Mouse (Mus musculus) lung, postnatal 0 days (tissue): ENCODE measurements around the gene Kcnip3. TPM values are rescaled to one million over a fixed set of nuclear protein-coding genes. Genes with fewer than 3 reads are reported as not detected.

Source experiments
- ATAC-seq: fragments of 200-750 bp; cut with Nextera tagmentation; 2 replicates; pipeline ENCODE4 v1.8.0; 2017; ENCODE audit warnings: moderate library complexity
- DNase-seq: peaks from one replicate; pipeline ENCODE4 v3.0.0-alpha.2; 2016; ENCODE audit warnings: low spot score
- H3K27ac ChIP-seq: fragments of 300-500 bp; sonication (generic); 2 replicates; pipeline ENCODE4 v1.5.1; 2014; ENCODE audit warnings: antibody characterized with exemption, mild to moderate bottlenecking, low read length, mixed read lengths
- H3K27me3 ChIP-seq: fragments of 300-500 bp; sonication (generic); replicated peaks from 2 replicates; pipeline ENCODE4 v1.6.1; 2014; ENCODE audit warnings: low read length, mixed read lengths; ENCODE audit not compliant: insufficient read depth
- H3K36me3 ChIP-seq: fragments of 300-500 bp; sonication (generic); 2 replicates; pipeline ENCODE4 v1.6.1; 2014; ENCODE audit warnings: low read length, mixed read lengths; ENCODE audit not compliant: insufficient read depth
- H3K4me1 ChIP-seq: fragments of 300-500 bp; sonication (generic); 2 replicates; pipeline ENCODE4 v1.6.1; 2014; ENCODE audit warnings: antibody characterized with exemption, low read depth, low read length, mixed read lengths; ENCODE audit not compliant: insufficient read depth
- H3K4me2 ChIP-seq: fragments of 300-500 bp; sonication (generic); replicated peaks from 2 replicates; pipeline ENCODE4 v1.6.1; 2014; ENCODE audit warnings: low read depth, mild to moderate bottlenecking, low read length, moderate library complexity, mixed read lengths
- H3K4me3 ChIP-seq: fragments of 300-500 bp; sonication (generic); 2 replicates; pipeline ENCODE4 v1.5.1; 2014; ENCODE audit warnings: low read depth, low read length
- H3K9ac ChIP-seq: fragments of 300-500 bp; sonication (generic); replicated peaks from 2 replicates; pipeline ENCODE4 v1.6.1; 2014; ENCODE audit warnings: low read depth, mild to moderate bottlenecking
- H3K9me3 ChIP-seq: fragments of 300-500 bp; sonication (generic); 2 replicates; pipeline ENCODE4 v1.6.1; 2016; ENCODE audit warnings: low read length, mixed read lengths
- CTCF ChIP-seq: IDR thresholded peaks from 2 replicates; pipeline ENCODE4 v1.5.1; 2016; ENCODE audit warnings: antibody characterized with exemption, mild to moderate bottlenecking
- EP300 ChIP-seq: IDR thresholded peaks from 2 replicates; pipeline ENCODE4 v1.6.1; 2016; ENCODE audit warnings: antibody characterized with exemption, mild to moderate bottlenecking, control low read depth
- WGBS: fragments of 180-500 bp; shearing (Covaris S2); extraction: QIAGEN DNeasy Blood & Tissue Kit; methylation state at CpG from one replicate; pipeline ENCODE4 v1.1.7; 2014; 5-methylcytosine and 5-hydroxymethylcytosine counted together
- polyA plus RNA-seq: library from polyadenylated mRNA; unstranded; fragments of >200 nt; fragmentation: Nextera tagmentation; extraction: Ambion mirVana; gene quantifications from 2 replicates; pipeline ENCODE4 v1.2.1, GENCODE M21; 2015

The Kcnip3 gene
- polyA plus RNA-seq, 1 experiment from 2014 or later = 1.1 TPM

- no peak for TF ChIP-seq EP300
- TF ChIP-seq CTCF = no peak
- Histone ChIP-seq H3K27ac (no peak overlapping the region), H3K36me3 (no peaks in the 10 kb centered on the region), H3K4me3 (no peak overlapping the region), H3K9ac (no peak overlapping the region), H3K27me3 (no peaks in the 10 kb centered on the region), H3K9me3 (no peaks in the 10 kb centered on the region), H3K4me2 (no peak overlapping the region), H3K4me1 (peaks cover under 1% of the 10 kb centered on the region; the same call in 1 of the 2 replicates)
- WGBS = 30% methylated on average over 7 of the region's 7 CpGs
- DNase-seq = no peak
- ATAC-seq = no peak
Measured at GRCm38 (mm10) chr2:127449691-127450090, 72.2 kb downstream of the Kcnip3 start.

GRCm38 (mm10) chr2:127446847-127447246 lies 75.0 kb downstream of the Kcnip3 start:
- H3K4me3 ChIP-seq = no peak overlapping the region
- H3K27ac ChIP-seq = no peak overlapping the region
- peaks cover 11% of the 10 kb centered on the region; the same call in 1 of the 2 replicates for H3K4me1 ChIP-seq
- no peaks in the 10 kb centered on the region for H3K27me3 ChIP-seq
- ATAC-seq = no peak
- WGBS = 25% methylated on average over 3 of the region's 3 CpGs
- no peak overlapping the region for H3K4me2 ChIP-seq
- H3K36me3 ChIP-seq = no peaks in the 10 kb centered on the region
- no peak overlapping the region for H3K9ac ChIP-seq
- TF ChIP-seq EP300 (no peak), CTCF (no peak)
- no peaks in the 10 kb centered on the region for H3K9me3 ChIP-seq
- DNase-seq = no peak

GRCm38 (mm10) chr2:127444055-127444789 lies 77.7 kb downstream of the Kcnip3 start, which contains the start of gene Fahd2a:
Gene Fahd2a, minus strand, starts transcription at chr2:127444565.
- peak within 1 kb of the TSS; percentile 76 for H3K4me2 ChIP-seq
- ATAC-seq (peak; percentile 93), DNase-seq (peak; percentile 92)
- H3K36me3 ChIP-seq = no peaks in the 10 kb centered on the region
- H3K4me3 ChIP-seq = peak within 1 kb of the TSS; percentile 65
- peak within 1 kb of the TSS; percentile 55 for H3K9ac ChIP-seq
- H3K27me3 ChIP-seq = no peaks in the 10 kb centered on the region
- no peak for TF ChIP-seq CTCF
- no peak for TF ChIP-seq EP300
- peaks cover 11% of the 10 kb centered on the region; the same call in 1 of the 2 replicates for H3K4me1 ChIP-seq
- peak within 1 kb of the TSS; percentile 22; the same call in 1 of the 2 replicates for H3K27ac ChIP-seq
- H3K9me3 ChIP-seq = no peaks in the 10 kb centered on the region
- WGBS = 3% methylated on average over 35 of the region's 37 CpGs

- Histone ChIP-seq H3K9ac (no peak overlapping the region), H3K4me2 (no peak overlapping the region), H3K4me3 (no peak overlapping the region), H3K27me3 (no peaks in the 10 kb centered on the region), H3K4me1 (no peaks in the 10 kb centered on the region), H3K27ac (no peak overlapping the region), H3K36me3 (no peaks in the 10 kb centered on the region), H3K9me3 (no peaks in the 10 kb centered on the region)
- no peak for ATAC-seq
- DNase-seq = no peak
- whole genome bisulfite sequencing = 84% methylated on average over 5 of the region's 5 CpGs
- TF ChIP-seq EP300 (no peak), CTCF (no peak)
Measured at GRCm38 (mm10) chr2:127437697-127438096, 84.2 kb downstream of the Kcnip3 start.

GRCm38 (mm10) chr2:127435554-127435953 lies 86.3 kb downstream of the Kcnip3 start:
- H3K4me3 ChIP-seq = no peak overlapping the region
- no peaks in the 10 kb centered on the region for H3K4me1 ChIP-seq
- DNase-seq (no peak), ATAC-seq (no peak)
- H3K9ac ChIP-seq = no peak overlapping the region
- H3K9me3 ChIP-seq = no peaks in the 10 kb centered on the region
- no peak overlapping the region for H3K27ac ChIP-seq
- no peaks in the 10 kb centered on the region for H3K27me3 ChIP-seq
- no peak overlapping the region for H3K4me2 ChIP-seq
- WGBS = 98% methylated on average over 2 of the region's 2 CpGs
- H3K36me3 ChIP-seq = no peaks in the 10 kb centered on the region
- TF ChIP-seq CTCF = no peak
- TF ChIP-seq EP300 = no peak

- TF ChIP-seq CTCF (peak; percentile 65), EP300 (no peak)
- DNase-seq (no peak), ATAC-seq (no peak)
- no peaks in the 10 kb centered on the region for H3K4me1 ChIP-seq
- no peak overlapping the region for H3K27ac ChIP-seq
- H3K4me2 ChIP-seq = no peak overlapping the region
- no peak overlapping the region for H3K4me3 ChIP-seq
- 13% methylated on average over 2 of the region's 2 CpGs for WGBS
- H3K36me3 ChIP-seq = no peaks in the 10 kb centered on the region
- no peaks in the 10 kb centered on the region for H3K27me3 ChIP-seq
- no peak overlapping the region for H3K9ac ChIP-seq
- no peaks in the 10 kb centered on the region for H3K9me3 ChIP-seq
Measured at GRCm38 (mm10) chr2:127435135-127435534, 86.8 kb downstream of the Kcnip3 start.
